8 mouse cellular contexts compared by ENCODE assay signal in the genomic region with DNA sequence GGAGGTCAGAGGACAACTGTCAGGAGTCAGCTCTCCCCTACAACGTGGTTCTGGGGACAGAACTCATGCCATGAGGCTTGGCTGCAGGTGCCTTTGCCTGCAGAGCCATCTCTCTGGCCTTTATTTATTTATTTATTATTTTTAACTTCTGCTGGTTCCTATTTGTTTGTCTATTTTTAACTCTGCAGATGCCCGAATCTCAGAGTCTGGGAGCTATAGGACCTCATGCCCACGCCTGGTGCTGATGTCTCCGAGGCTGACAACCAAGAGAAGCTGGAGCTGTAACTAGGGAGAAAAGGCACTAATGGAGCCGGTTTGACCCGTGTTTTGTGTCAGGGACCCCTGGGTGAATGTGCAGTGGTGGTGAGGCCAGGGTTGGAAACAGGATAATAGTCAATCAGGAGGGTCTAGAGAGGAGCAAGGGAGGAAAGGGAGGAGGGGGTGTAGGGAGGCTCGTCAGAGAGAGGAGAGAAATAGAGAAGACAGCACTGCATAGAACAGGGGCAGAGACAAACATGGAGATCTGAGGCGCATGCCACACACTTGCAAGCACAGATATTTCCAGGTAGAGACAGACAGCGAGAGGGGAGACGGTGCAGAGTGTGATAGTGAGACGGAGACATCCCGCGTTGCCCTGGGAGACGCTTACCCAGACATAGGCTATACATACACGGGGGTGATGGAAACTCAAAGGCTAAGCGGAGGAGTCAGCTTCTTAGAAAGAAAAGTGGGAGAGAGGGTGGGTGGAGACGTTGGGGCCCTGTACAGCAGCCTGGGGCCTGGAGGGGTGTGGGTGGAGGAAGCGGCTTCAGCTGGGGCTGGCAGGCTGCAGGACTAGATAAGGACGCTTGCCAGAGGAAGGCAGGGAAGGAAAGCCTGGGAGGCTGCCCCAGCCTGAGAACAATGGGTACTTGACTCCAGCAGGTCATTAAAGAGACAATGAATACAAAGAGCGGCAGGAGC. TPM values are rescaled to one million over a fixed set of nuclear protein-coding genes. Genes with fewer than 3 reads are reported as not detected.
DNase-seq lines count a peak whose midpoint lies in the region; ATAC-seq and TF ChIP-seq lines count a peak whose summit lies in the region.

No protein-coding gene starts in this region.

- no peaks in the 10 kb centered on the region for H3K9me3 ChIP-seq in heart, postnatal 0 days (replicated peaks; ENCODE audit: control insufficient read depth, low read length)

- peak; percentile 40 for DNase-seq in adrenal gland, postnatal 14 days
- no peak for DNase-seq in adrenal gland, adult 18-20 months (ENCODE audit: low spot score in 2 of 2)
- peak; percentile 75 for DNase-seq in heart, postnatal 0 days (ENCODE audit: low spot score)
- DNase-seq in kidney, postnatal 14 days: peak; percentile 72
- DNase-seq in lung, postnatal 25 days (ENCODE audit: low spot score): peak; percentile 64
- peak; percentile 70 for DNase-seq in right cerebral cortex, postnatal 25 days

- H3K9ac ChIP-seq in heart, postnatal 0 days (replicated peaks; ENCODE audit: low read depth, low read length): peak overlapping the region; percentile 21; the same call in 1 of the 2 replicates

- peak overlapping the region; percentile 52 for H3K27ac ChIP-seq in heart, postnatal 0 days (ENCODE audit: low read depth)

- WGBS in heart, postnatal 0 days: 9% methylated on average over 20 of the region's 20 CpGs

- ATAC-seq in erythroblast, adult 5-6 weeks (replicated peaks; ENCODE audit: low FRiP score, poor library complexity, severe bottlenecking): peak; percentile 97
- ATAC-seq in heart, postnatal 0 days (ENCODE audit: insufficient read depth, low read depth): peak; percentile 87
- ATAC-seq in inflammation-experienced regulatory T-cells, adult 6 months: no peak

- TF ChIP-seq CTCF in heart, postnatal 0 days (IDR thresholded peaks at IDR 0.05; ENCODE audit: low read depth): no peak

- peak overlapping the region; percentile 50 for H3K4me2 ChIP-seq in heart, postnatal 0 days (ENCODE audit: low read depth, low read length)

- H3K36me3 ChIP-seq in heart, postnatal 0 days (replicated peaks; ENCODE audit: control insufficient read depth, insufficient read depth, low read length): no peaks in the 10 kb centered on the region

- TF ChIP-seq EP300 in heart, postnatal 0 days (IDR thresholded peaks at IDR 0.05; ENCODE audit: low read depth): peak; percentile 72

- H3K27me3 ChIP-seq in heart, postnatal 0 days (ENCODE audit: control insufficient read depth, insufficient read depth, low read length): peaks cover 16% of the 10 kb centered on the region; the same call in 1 of the 2 replicates

- H3K4me3 ChIP-seq in heart, postnatal 0 days (ENCODE audit: low read depth, low read length): 0 out of 2 replicates have a peak overlapping the region, but pooled peaks have one; percentile 1

- peaks cover 39% of the 10 kb centered on the region for H3K4me1 ChIP-seq in heart, postnatal 0 days (ENCODE audit: control insufficient read depth, insufficient read depth)

RNA-seq across cellular contexts. Expression of a gene that starts 32.0 kb away (rescaled TPM):
- 13.6 and 14.9 TPM in 2 replicates for total RNA-seq in adrenal gland, postnatal 14 days (2021)
- total RNA-seq in adrenal gland, adult 18-20 months (2021): 10 to 100 TPM; 11.0 to 13.5 TPM
- 15.0 and 19.6 TPM in 2 replicates for total RNA-seq in erythroblast, adult 5-6 weeks (2015; ENCODE audit: low replicate concordance)
- 12.1 and 13.6 TPM in 2 replicates for total RNA-seq in erythroblast, adult 5-6 weeks (2017; ENCODE audit: low replicate concordance)
- 49.7 and 55.9 TPM in 2 replicates for total RNA-seq in heart, postnatal 0 days (2014; rRNA removed; ENCODE audit: low replicate concordance)
- polyA plus RNA-seq in heart, postnatal 0 days (2015; fragmentation: Nextera tagmentation; extraction: Ambion mirVana): 21.6 and 21.9 TPM in 2 replicates
- polyA plus RNA-seq in inflammation-experienced regulatory T-cells, adult 6 months (2017; shearing (Covaris generic)): 1 to 10 TPM in 1 of 3 experiments, under 1 TPM in 2; 0.44 to 2.9 (median 0.69) TPM

Comparison
In these comparisons a context has a peak if more than half of its experiments do, and no peak if none do; other contexts are left out.
1. DNase-seq: peak in adrenal gland, postnatal 14 days (single experiment), heart, postnatal 0 days (single experiment), kidney, postnatal 14 days (single experiment), lung, postnatal 25 days (single experiment) and right cerebral cortex, postnatal 25 days (single experiment); none in adrenal gland, adult 18-20 months (0 of 2).